Mouse (Mus musculus) limb, embryonic 14.5 days (tissue): ENCODE results near the gene Csnk1g1. TPM values are rescaled to one million over a fixed set of nuclear protein-coding genes. Genes with fewer than 3 reads are reported as not detected.

ENCODE experiments used
- ATAC-seq: fragments of 200-750 bp; cut with Nextera tagmentation; 2 replicates; pipeline ENCODE4 v1.8.0; 2017; ENCODE audit warnings: low read depth, moderate number of reproducible peaks, moderate TSS enrichment; ENCODE audit not compliant: low FRiP score
- DNase-seq: peaks from one replicate; pipeline ENCODE4 v3.0.0-alpha.2; 2015; ENCODE audit warnings: low spot score
- H3K27ac ChIP-seq: fragments of 300-500 bp; sonication (generic); replicated peaks from 2 replicates; pipeline ENCODE4 v1.5.1; 2014; ENCODE audit warnings: low read depth, mild to moderate bottlenecking, low read length, moderate library complexity, mixed read lengths
- H3K27me3 ChIP-seq: fragments of 300-500 bp; sonication (generic); 2 replicates; pipeline ENCODE4 v1.6.1; 2014; ENCODE audit warnings: low read length, mixed read lengths; ENCODE audit not compliant: control insufficient read depth, insufficient read depth
- H3K36me3 ChIP-seq: fragments of 300-500 bp; sonication (generic); 2 replicates; pipeline ENCODE4 v1.6.1; 2014; ENCODE audit warnings: mild to moderate bottlenecking, low read length, moderate library complexity, mixed read lengths; ENCODE audit not compliant: control insufficient read depth, insufficient read depth
- H3K4me1 ChIP-seq: fragments of 300-500 bp; sonication (generic); 2 replicates; pipeline ENCODE4 v1.6.1; 2014; ENCODE audit warnings: antibody characterized with exemption, low read length, mixed read lengths; ENCODE audit not compliant: control insufficient read depth, insufficient read depth
- H3K4me2 ChIP-seq: fragments of 300-500 bp; sonication (generic); replicated peaks from 2 replicates; pipeline ENCODE4 v1.6.1; 2014; ENCODE audit warnings: low read depth, mild to moderate bottlenecking, low read length, moderate library complexity; ENCODE audit not compliant: severe bottlenecking
- H3K4me3 ChIP-seq: fragments of 300-500 bp; sonication (generic); replicated peaks from 2 replicates; pipeline ENCODE4 v1.5.1; 2014; ENCODE audit warnings: low read length
- H3K9ac ChIP-seq: fragments of 300-500 bp; sonication (generic); 2 replicates; pipeline ENCODE4 v1.6.1; 2014; ENCODE audit warnings: mild to moderate bottlenecking, low read depth, low read length, moderate library complexity; ENCODE audit not compliant: severe bottlenecking
- H3K9me3 ChIP-seq: fragments of 300-500 bp; sonication (generic); 2 replicates; pipeline ENCODE4 v1.6.1; 2016; ENCODE audit warnings: low read length; ENCODE audit not compliant: control insufficient read depth
- POLR2A ChIP-seq: fragments of 200-500 bp; IDR thresholded peaks from 2 replicates; pipeline ENCODE4 v1.8.0; 2012; ENCODE audit warnings: inconsistent platforms, mild to moderate bottlenecking, moderate library complexity, borderline replicate concordance; ENCODE audit not compliant: insufficient read depth, insufficient read length; ENCODE audit errors: extremely low read depth
- WGBS: fragments of 180-500 bp; shearing (Covaris S2); extraction: QIAGEN DNeasy Blood & Tissue Kit; methylation state at CpG from one replicate; pipeline ENCODE4 v1.1.7; 2014; 5-methylcytosine and 5-hydroxymethylcytosine counted together
- polyA plus RNA-seq, 2 experiments: library from polyadenylated mRNA; depleted of rRNA in 1 of 2; stranded (reverse) in 1 of 2; unstranded in 1 of 2; fragments of >200 nt; fragmentation: Nextera tagmentation in 1 of 2; extraction: Ambion mirVana in 1 of 2; gene quantifications; 2 replicates each; pipeline versions ENCODE4 v1.2.1 to v1.2.3; 2012 to 2014

Gene Csnk1g1
- polyA plus RNA-seq (2012; rRNA removed) (12.8 and 12.9 TPM in 2 replicates), polyA plus RNA-seq (2014; fragmentation: Nextera tagmentation; extraction: Ambion mirVana) (19.4 and 22.1 TPM in 2 replicates)

GRCm38 (mm10) chr9:65908394-65909300, at the start of gene Csnk1g1, which contains the start of gene Trip4:
Gene Csnk1g1 (plus strand): TSS chr9:65908924.
Gene Trip4 (minus strand): TSS chr9:65908794.
- 0 out of 2 replicates have a peak, but pooled peaks have one; percentile 47 for TF ChIP-seq POLR2A
- peak; percentile 99 for DNase-seq
- Histone ChIP-seq H3K4me3 (peak within 1 kb of the TSS; percentile 80), H3K27ac (peak within 1 kb of the TSS; percentile 91), H3K36me3 (peaks cover 11% of the 10 kb centered on the region; the same call in 1 of the 2 replicates), H3K27me3 (no peaks in the 10 kb centered on the region), H3K4me2 (peak within 1 kb of the TSS; percentile 70), H3K9ac (peak within 1 kb of the TSS; percentile 78), H3K9me3 (no peaks in the 10 kb centered on the region), H3K4me1 (peaks cover 9% of the 10 kb centered on the region)
- 1% methylated on average over 34 of the region's 38 CpGs for WGBS
- ATAC-seq, result peak; percentile 98

- no peak overlapping the region for H3K27ac ChIP-seq
- H3K4me3 ChIP-seq, result no peak overlapping the region
- DNase-seq, result no peak
- no peak overlapping the region for H3K4me2 ChIP-seq
- no peak for ATAC-seq
- H3K36me3 ChIP-seq, result peaks cover 68% of the 10 kb centered on the region
- no peaks in the 10 kb centered on the region for H3K9me3 ChIP-seq
- H3K4me1 ChIP-seq, result no peaks in the 10 kb centered on the region
- TF ChIP-seq POLR2A, result no peak
- H3K27me3 ChIP-seq, result no peaks in the 10 kb centered on the region
- no peak overlapping the region for H3K9ac ChIP-seq
- 56% methylated on average over 1 of the region's 1 CpGs for WGBS
These were observed 49.1 kb upstream of the Csnk1g1 start for GRCm38 (mm10) chr9:65859656-65860055.

- Histone ChIP-seq H3K4me1 (peaks cover 4% of the 10 kb centered on the region), H3K9me3 (no peaks in the 10 kb centered on the region), H3K36me3 (peaks cover 3% of the 10 kb centered on the region; the same call in 1 of the 2 replicates), H3K9ac (peak overlapping the region; percentile 79), H3K4me3 (peak overlapping the region; percentile 72), H3K27ac (peak overlapping the region; percentile 73), H3K27me3 (no peaks in the 10 kb centered on the region), H3K4me2 (peak overlapping the region; percentile 74)
- TF ChIP-seq POLR2A, result peak; percentile 83; the same call in 1 of the 2 replicates
- ATAC-seq, result peak; percentile 96
- under 1% methylated on average over 37 of the region's 37 CpGs for WGBS
- DNase-seq, result peak; percentile 92
These were observed 24.0 kb upstream of the Csnk1g1 start for GRCm38 (mm10) chr9:65884564-65885315.

- TF ChIP-seq POLR2A, result no peak
- WGBS, result 1% methylated on average over 21 of the region's 21 CpGs
- 0 out of 2 replicates have a peak within 1 kb of the TSS, but pooled peaks have one; percentile 33 for H3K27ac ChIP-seq
- H3K9me3 ChIP-seq, result no peaks in the 10 kb centered on the region
- peaks cover 5% of the 10 kb centered on the region; the same call in 1 of the 2 replicates for H3K4me1 ChIP-seq
- H3K4me3 ChIP-seq, result peak within 1 kb of the TSS; percentile 49
- H3K4me2 ChIP-seq, result peak within 1 kb of the TSS; percentile 75
- peaks cover 19% of the 10 kb centered on the region for H3K36me3 ChIP-seq
- DNase-seq, result peak; percentile 96
- H3K27me3 ChIP-seq, result no peaks in the 10 kb centered on the region
- peak within 1 kb of the TSS; percentile 62 for H3K9ac ChIP-seq
- peak; percentile 95 for ATAC-seq
These were observed 18.5 kb upstream of the Csnk1g1 start, which contains the start of gene Pclaf for GRCm38 (mm10) chr9:65890143-65890628. Gene Pclaf (plus strand): TSS chr9:65890237.
